Mouse (Mus musculus) bone marrow, adult 2 months (tissue): ENCODE measurements around the gene Zranb1.

Experiments used
- CTCF ChIP-seq: fragments of 200-500 bp; IDR thresholded peaks from 2 replicates; pipeline ENCODE4 v1.5.1; 2011; ENCODE audit warnings: low read length, control low read depth; ENCODE audit not compliant: control insufficient read depth, insufficient read depth
- POLR2A ChIP-seq: fragments of 200-500 bp; IDR thresholded peaks from 2 replicates; pipeline ENCODE4 v1.6.1; 2011; ENCODE audit warnings: low read depth, mild to moderate bottlenecking, control low read depth, low read length, borderline replicate concordance; ENCODE audit not compliant: control insufficient read depth

GRCm38 (mm10) chr7:132982639-132983038 lies 51.7 kb downstream of the Zranb1 start:
- TF ChIP-seq CTCF (no peak), POLR2A (no peak)
